19 mouse cellular contexts compared by ENCODE assay signal in genomic region chr7:83732781-83733180, GRCm38 (mm10).
"Had no signal": no experiment of that assay in that cellular context is flagged by ENCODE, and none has a peak within 500 bp of the region (broad histone marks: within the 10 kb centered on the region; RNA-seq: fewer than 3 reads in every experiment).

No protein-coding gene starts in this region.

- DNase-seq: kidney, adult 2 months; kidney, postnatal 25 days; lung, adult 2 months; lung, postnatal 14 days; lung, postnatal 4 days; retina, postnatal 1 day; right cerebral cortex, postnatal 25 days; spleen, adult 18-20 months; thymus, postnatal 25 days had no signal

- H3K27ac ChIP-seq: kidney, postnatal 0 days; limb, embryonic 12.5 days; limb, embryonic 15.5 days; liver, embryonic 12.5 days; liver, embryonic 15.5 days; midbrain, embryonic 12.5 days; neural tube, embryonic 13.5 days; stomach, embryonic 15.5 days had no signal

- H3K4me1 ChIP-seq: liver, embryonic 12.5 days; liver, embryonic 15.5 days; midbrain, embryonic 12.5 days; neural tube, embryonic 13.5 days had no signal

- ATAC-seq: liver, embryonic 12.5 days; midbrain, embryonic 16.5 days had no signal

- H3K9ac ChIP-seq: limb, embryonic 12.5 days; limb, embryonic 15.5 days; liver, embryonic 12.5 days; liver, embryonic 15.5 days; midbrain, embryonic 12.5 days; neural tube, embryonic 13.5 days; stomach, embryonic 15.5 days had no signal

- H3K36me3 ChIP-seq: limb, embryonic 12.5 days; limb, embryonic 15.5 days; liver, embryonic 12.5 days; liver, embryonic 15.5 days; midbrain, embryonic 12.5 days; neural tube, embryonic 13.5 days; stomach, embryonic 15.5 days had no signal

- H3K4me3 ChIP-seq: limb, embryonic 12.5 days; limb, embryonic 15.5 days; liver, embryonic 12.5 days; liver, embryonic 15.5 days; midbrain, embryonic 12.5 days; myocyte; neural tube, embryonic 13.5 days; stomach, embryonic 15.5 days had no signal

- H3K9me3 ChIP-seq: limb, embryonic 12.5 days; limb, embryonic 15.5 days; liver, embryonic 12.5 days; liver, embryonic 15.5 days; midbrain, embryonic 12.5 days; neural tube, embryonic 13.5 days; stomach, embryonic 15.5 days had no signal

- H3K27me3 ChIP-seq: limb, embryonic 12.5 days; limb, embryonic 15.5 days; liver, embryonic 12.5 days; liver, embryonic 15.5 days; midbrain, embryonic 12.5 days; neural tube, embryonic 13.5 days; stomach, embryonic 15.5 days had no signal

- H3K4me2 ChIP-seq: limb, embryonic 12.5 days; limb, embryonic 15.5 days; liver, embryonic 12.5 days; liver, embryonic 15.5 days; midbrain, embryonic 12.5 days; neural tube, embryonic 13.5 days; stomach, embryonic 15.5 days had no signal
